Comparison of ENCODE assay signal across 9 mouse cellular contexts in the genomic region with DNA sequence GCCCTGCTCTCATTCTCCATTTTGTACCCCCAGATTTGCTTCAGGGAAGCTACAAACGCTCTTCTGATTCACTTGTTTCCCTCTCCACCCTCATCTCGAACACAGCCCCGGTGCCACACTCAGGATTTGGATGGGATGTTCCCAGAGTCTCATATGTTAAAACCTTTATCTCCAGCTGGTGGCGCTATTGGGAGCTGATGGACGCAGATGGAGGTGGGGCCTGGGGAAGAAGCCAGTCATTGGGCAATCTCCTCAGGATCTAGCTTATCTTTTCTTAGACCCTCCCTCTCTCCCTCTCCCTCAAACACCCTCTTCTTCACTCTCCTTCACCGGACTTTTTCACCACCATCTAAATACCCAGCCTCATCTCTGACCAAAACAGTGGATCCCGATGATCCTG. TPM values are rescaled to one million over a fixed set of nuclear protein-coding genes. Genes with fewer than 3 reads are reported as not detected.
DNase-seq lines count a peak whose midpoint lies in the region; ATAC-seq and TF ChIP-seq lines count a peak whose summit lies in the region.
"Had no signal": no experiment of that assay in that cellular context is flagged by ENCODE, and none has a peak within 500 bp of the region (broad histone marks: within the 10 kb centered on the region; RNA-seq: fewer than 3 reads in every experiment).

No protein-coding gene starts in this region.

- H3K4me3 ChIP-seq in intestine, postnatal 0 days (ENCODE audit: low read depth, low read length) = no peak overlapping the region
- no peak overlapping the region for H3K4me3 ChIP-seq in intestine, embryonic 16.5 days (ENCODE audit: low read length)
- H3K4me3 ChIP-seq in midbrain, embryonic 11.5 days (ENCODE audit: low read depth, low read length) = no peak overlapping the region
- H3K4me3 ChIP-seq: embryonic facial prominence, embryonic 13.5 days had no signal

- WGBS in intestine, postnatal 0 days = 40% methylated on average over 7 of the region's 7 CpGs
- 34% methylated on average over 7 of the region's 7 CpGs for WGBS in intestine, embryonic 16.5 days
- 38% methylated on average over 7 of the region's 7 CpGs for WGBS in midbrain, embryonic 11.5 days

- H3K36me3 ChIP-seq in intestine, postnatal 0 days (ENCODE audit: control insufficient read depth, insufficient read depth) = peaks cover 5% of the 10 kb centered on the region; the same call in 1 of the 2 replicates
- H3K36me3 ChIP-seq in intestine, embryonic 16.5 days (ENCODE audit: control insufficient read depth, insufficient read depth, low read length) = no peaks in the 10 kb centered on the region
- H3K36me3 ChIP-seq in midbrain, embryonic 11.5 days (ENCODE audit: control insufficient read depth, insufficient read depth, low read length) = no peaks in the 10 kb centered on the region
- H3K36me3 ChIP-seq: embryonic facial prominence, embryonic 13.5 days had no signal

- H3K27me3 ChIP-seq in intestine, postnatal 0 days (replicated peaks; ENCODE audit: control insufficient read depth, insufficient read depth, low read length) = no peaks in the 10 kb centered on the region
- no peaks in the 10 kb centered on the region for H3K27me3 ChIP-seq in intestine, embryonic 16.5 days (replicated peaks; ENCODE audit: control insufficient read depth, insufficient read depth, low read length)
- H3K27me3 ChIP-seq in midbrain, embryonic 11.5 days (ENCODE audit: control insufficient read depth, insufficient read depth, low read length) = no peaks in the 10 kb centered on the region
- H3K27me3 ChIP-seq: embryonic facial prominence, embryonic 13.5 days had no signal

- no peak for ATAC-seq in intestine, postnatal 0 days
- no peak for ATAC-seq in intestine, embryonic 16.5 days
- no peak for ATAC-seq in midbrain, embryonic 11.5 days (ENCODE audit: low FRiP score)

- no peak overlapping the region for H3K4me2 ChIP-seq in intestine, postnatal 0 days (replicated peaks; ENCODE audit: low read depth)
- no peak overlapping the region for H3K4me2 ChIP-seq in intestine, embryonic 16.5 days (ENCODE audit: low read depth, low read length)
- no peak overlapping the region for H3K4me2 ChIP-seq in midbrain, embryonic 11.5 days
- H3K4me2 ChIP-seq: embryonic facial prominence, embryonic 13.5 days had no signal

- H3K27ac ChIP-seq in intestine, postnatal 0 days (ENCODE audit: low read depth, low read length) = no peak overlapping the region
- H3K27ac ChIP-seq in intestine, embryonic 16.5 days (ENCODE audit: low read length) = no peak overlapping the region
- no peak overlapping the region for H3K27ac ChIP-seq in midbrain, embryonic 11.5 days (ENCODE audit: low read depth, low read length)
- H3K27ac ChIP-seq: embryonic facial prominence, embryonic 13.5 days had no signal

- no peak overlapping the region for H3K9ac ChIP-seq in intestine, postnatal 0 days (ENCODE audit: low read depth, low read length)
- H3K9ac ChIP-seq in intestine, embryonic 16.5 days (ENCODE audit: low read depth, low read length) = no peak overlapping the region
- no peak overlapping the region for H3K9ac ChIP-seq in midbrain, embryonic 11.5 days (ENCODE audit: low read length)
- H3K9ac ChIP-seq: embryonic facial prominence, embryonic 13.5 days had no signal

- no peaks in the 10 kb centered on the region for H3K9me3 ChIP-seq in intestine, postnatal 0 days (ENCODE audit: control insufficient read depth)
- H3K9me3 ChIP-seq in intestine, embryonic 16.5 days (ENCODE audit: control insufficient read depth, low read length) = no peaks in the 10 kb centered on the region
- no peaks in the 10 kb centered on the region for H3K9me3 ChIP-seq in midbrain, embryonic 11.5 days (ENCODE audit: control insufficient read depth, low read length)
- H3K9me3 ChIP-seq: embryonic facial prominence, embryonic 13.5 days had no signal

- peak; percentile 76 for TF ChIP-seq CTCF in intestine, postnatal 0 days (IDR thresholded peaks at IDR 0.05; ENCODE audit: low read depth)

- H3K4me1 ChIP-seq in intestine, postnatal 0 days (replicated peaks; ENCODE audit: control insufficient read depth, insufficient read depth, low read length) = no peaks in the 10 kb centered on the region
- no peaks in the 10 kb centered on the region for H3K4me1 ChIP-seq in intestine, embryonic 16.5 days (ENCODE audit: control insufficient read depth, insufficient read depth, low read length)
- no peaks in the 10 kb centered on the region for H3K4me1 ChIP-seq in midbrain, embryonic 11.5 days (ENCODE audit: control insufficient read depth, insufficient read depth, low read length)
- H3K4me1 ChIP-seq: embryonic facial prominence, embryonic 13.5 days had no signal

- DNase-seq in 416B (ENCODE audit: low read depth) (peak; percentile 81), NIH3T3 (ENCODE audit: low read depth) (peak; percentile 59)
- peak; percentile 11 for DNase-seq in cerebellum, adult 8-10 months
- peak; percentile 57 for DNase-seq in kidney, postnatal 10 days
- peak; percentile 51 for DNase-seq in naive thymus-derived CD4-positive, alpha-beta T cell, adult 2 months (ENCODE audit: low read depth)
- no peak for DNase-seq in midbrain, embryonic 11.5 days (ENCODE audit: low spot score, missing footprints)

RNA-seq across cellular contexts. Expression of a gene that starts 31.9 kb away (rescaled TPM):
- 2.5 and 3.3 TPM in 2 replicates for polyA plus RNA-seq in intestine, postnatal 0 days (2015; fragmentation: Nextera tagmentation; extraction: Ambion mirVana)
- polyA plus RNA-seq in intestine, embryonic 16.5 days (2015; fragmentation: Nextera tagmentation; extraction: Ambion mirVana) = 4.4 and 4.5 TPM in 2 replicates
- polyA plus RNA-seq in midbrain, embryonic 11.5 days (2014; fragmentation: Nextera tagmentation; extraction: Ambion mirVana) = not detected in 2 replicates
- polyA plus RNA-seq: embryonic facial prominence, embryonic 13.5 days had no signal

RNA-seq across cellular contexts. Expression of a gene that starts 32.1 kb away (rescaled TPM):
- polyA plus RNA-seq in intestine, postnatal 0 days (2015; fragmentation: Nextera tagmentation; extraction: Ambion mirVana) = 13.3 and 14.0 TPM in 2 replicates
- 20.0 and 23.8 TPM in 2 replicates for polyA plus RNA-seq in intestine, embryonic 16.5 days (2015; fragmentation: Nextera tagmentation; extraction: Ambion mirVana)
- 3.0 and 3.9 TPM in 2 replicates for polyA plus RNA-seq in midbrain, embryonic 11.5 days (2014; fragmentation: Nextera tagmentation; extraction: Ambion mirVana)
